Mouse (Mus musculus) stomach, embryonic 15.5 days (tissue): Measurements from ENCODE around the gene Slc30a7. TPM values are rescaled to one million over a fixed set of nuclear protein-coding genes. Genes with fewer than 3 reads are reported as not detected.

Source experiments
- ATAC-seq: fragments of 200-750 bp; cut with Nextera tagmentation; 2 replicates; pipeline ENCODE4 v1.8.0; 2017; ENCODE audit warnings: low read depth, moderate number of reproducible peaks, moderate TSS enrichment; ENCODE audit not compliant: insufficient read depth, low FRiP score
- H3K27ac ChIP-seq: fragments of 300-500 bp; sonication (generic); 2 replicates; pipeline ENCODE4 v1.5.1; 2015; ENCODE audit warnings: mild to moderate bottlenecking, inconsistent platforms
- H3K27me3 ChIP-seq: fragments of 300-500 bp; sonication (generic); replicated peaks from 2 replicates; pipeline ENCODE4 v1.6.1; 2015; ENCODE audit warnings: inconsistent platforms
- H3K36me3 ChIP-seq: fragments of 300-500 bp; sonication (generic); 2 replicates; pipeline ENCODE4 v1.6.1; 2015; ENCODE audit warnings: inconsistent platforms
- H3K4me1 ChIP-seq: fragments of 300-500 bp; sonication (generic); 2 replicates; pipeline ENCODE4 v1.6.1; 2015; ENCODE audit warnings: inconsistent platforms
- H3K4me2 ChIP-seq: fragments of 300-500 bp; sonication (generic); 2 replicates; pipeline ENCODE4 v1.6.1; 2015; ENCODE audit warnings: mild to moderate bottlenecking, inconsistent platforms
- H3K4me3 ChIP-seq: fragments of 300-500 bp; sonication (generic); replicated peaks from 2 replicates; pipeline ENCODE4 v1.5.1; 2015; ENCODE audit warnings: inconsistent platforms
- H3K9ac ChIP-seq: fragments of 300-500 bp; sonication (generic); 2 replicates; pipeline ENCODE4 v1.6.1; 2015; ENCODE audit warnings: inconsistent platforms
- H3K9me3 ChIP-seq: fragments of 300-500 bp; sonication (generic); 2 replicates; pipeline ENCODE4 v1.6.1; 2016; ENCODE audit warnings: inconsistent platforms
- WGBS: fragments of 180-500 bp; shearing (Covaris S2); methylation state at CpG from one replicate; pipeline ENCODE4 v1.1.7; 2015; 5-methylcytosine and 5-hydroxymethylcytosine counted together
- polyA plus RNA-seq: library from polyadenylated mRNA; unstranded; fragments of >200 nt; fragmentation: Nextera tagmentation; extraction: Ambion mirVana; gene quantifications from 2 replicates; pipeline ENCODE4 v1.2.1, GENCODE M21; 2015

Gene Slc30a7
- polyA plus RNA-seq, 1 experiment from 2014 or later, result 42.5 TPM

- Histone ChIP-seq H3K4me3 (no peak overlapping the region), H3K27ac (no peak overlapping the region), H3K9me3 (no peaks in the 10 kb centered on the region), H3K36me3 (peaks cover 5% of the 10 kb centered on the region; the same call in 1 of the 2 replicates), H3K9ac (no peak overlapping the region), H3K4me1 (no peaks in the 10 kb centered on the region), H3K27me3 (no peaks in the 10 kb centered on the region), H3K4me2 (no peak overlapping the region)
- 85% methylated on average over 4 of the region's 4 CpGs for WGBS
- ATAC-seq, result no peak
These were observed 45.2 kb downstream of the Slc30a7 start for GRCm38 (mm10) chr3:115962028-115962415.

- H3K27me3 ChIP-seq, result no peaks in the 10 kb centered on the region
- no peak overlapping the region for H3K4me3 ChIP-seq
- H3K4me2 ChIP-seq, result no peak overlapping the region
- ATAC-seq, result no peak
- H3K9me3 ChIP-seq, result no peaks in the 10 kb centered on the region
- no peak overlapping the region for H3K27ac ChIP-seq
- no peak overlapping the region for H3K9ac ChIP-seq
- 86% methylated on average over 11 of the region's 11 CpGs for WGBS
- no peaks in the 10 kb centered on the region for H3K4me1 ChIP-seq
- peaks cover 5% of the 10 kb centered on the region; the same call in 1 of the 2 replicates for H3K36me3 ChIP-seq
These were observed 45.7 kb downstream of the Slc30a7 start for GRCm38 (mm10) chr3:115961311-115962027.

- Histone ChIP-seq H3K36me3 (peaks cover 18% of the 10 kb centered on the region), H3K4me2 (no peak overlapping the region), H3K9me3 (no peaks in the 10 kb centered on the region), H3K9ac (no peak overlapping the region), H3K27ac (no peak overlapping the region), H3K4me3 (no peak overlapping the region), H3K4me1 (no peaks in the 10 kb centered on the region), H3K27me3 (no peaks in the 10 kb centered on the region)
- 91% methylated on average over 7 of the region's 7 CpGs for WGBS
- no peak for ATAC-seq
These were observed 50.0 kb downstream of the Slc30a7 start for GRCm38 (mm10) chr3:115957223-115957622.

DNA sequence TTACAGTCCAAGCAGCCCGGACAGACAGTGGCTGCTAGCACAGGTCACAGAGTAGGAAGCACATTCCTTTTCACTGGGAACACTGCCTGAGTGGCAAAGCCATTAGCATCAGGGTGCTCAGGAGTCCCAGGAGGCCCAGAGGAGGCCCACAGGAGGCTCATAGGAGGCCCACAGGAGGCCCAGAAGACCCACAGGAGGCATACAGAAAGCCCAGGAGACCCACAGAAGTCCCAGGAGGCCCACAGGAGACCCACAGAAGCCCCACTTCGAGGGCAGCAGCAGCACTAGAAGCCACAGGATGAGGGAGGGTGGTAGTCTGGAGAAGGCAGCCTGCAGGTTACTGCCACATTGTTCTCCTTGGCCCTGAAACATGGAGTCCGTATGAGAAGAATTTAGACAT, 54.1 kb downstream of the Slc30a7 start:
- H3K27me3 ChIP-seq, result no peaks in the 10 kb centered on the region
- no peak for ATAC-seq
- peaks cover 24% of the 10 kb centered on the region for H3K36me3 ChIP-seq
- 77% methylated on average over 3 of the region's 3 CpGs for WGBS
- no peak overlapping the region for H3K9ac ChIP-seq
- H3K27ac ChIP-seq, result no peak overlapping the region
- no peak overlapping the region for H3K4me2 ChIP-seq
- H3K4me1 ChIP-seq, result no peaks in the 10 kb centered on the region
- H3K4me3 ChIP-seq, result no peak overlapping the region
- H3K9me3 ChIP-seq, result no peaks in the 10 kb centered on the region

DNA sequence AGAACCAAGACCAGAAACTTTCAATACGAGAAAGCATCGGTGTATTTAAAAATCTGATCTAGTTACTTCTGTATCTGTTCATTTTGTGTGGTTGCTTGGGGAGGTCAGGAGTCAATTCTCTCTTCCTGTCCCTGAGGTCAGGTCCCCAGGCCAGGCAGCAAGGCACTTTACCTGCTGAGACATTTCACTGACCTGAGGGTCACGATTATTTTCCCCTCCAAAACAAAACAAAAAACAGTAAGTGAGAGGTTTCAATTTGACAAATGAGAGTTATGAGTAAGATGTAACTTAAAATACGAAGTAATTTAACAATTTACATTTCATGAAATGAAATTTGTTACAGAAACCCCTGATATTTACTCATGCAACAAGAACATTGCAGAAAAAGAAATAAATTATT, 54.9 kb downstream of the Slc30a7 start:
- Histone ChIP-seq H3K36me3 (peaks cover 23% of the 10 kb centered on the region), H3K4me1 (no peaks in the 10 kb centered on the region), H3K9ac (no peak overlapping the region), H3K4me3 (no peak overlapping the region), H3K27ac (no peak overlapping the region), H3K27me3 (no peaks in the 10 kb centered on the region), H3K4me2 (no peak overlapping the region), H3K9me3 (no peaks in the 10 kb centered on the region)
- ATAC-seq, result no peak
- 79% methylated on average over 4 of the region's 4 CpGs for WGBS

GRCm38 (mm10) chr3:115951221-115951620, 56.0 kb downstream of the Slc30a7 start:
- Histone ChIP-seq H3K4me1 (no peaks in the 10 kb centered on the region), H3K9me3 (no peaks in the 10 kb centered on the region), H3K9ac (no peak overlapping the region), H3K36me3 (peaks cover 22% of the 10 kb centered on the region; the same call in 1 of the 2 replicates), H3K27ac (no peak overlapping the region), H3K27me3 (no peaks in the 10 kb centered on the region), H3K4me2 (no peak overlapping the region), H3K4me3 (no peak overlapping the region)
- no peak for ATAC-seq
- 81% methylated on average over 3 of the region's 3 CpGs for WGBS

- no peak overlapping the region for H3K27ac ChIP-seq
- H3K9ac ChIP-seq, result no peak overlapping the region
- 86% methylated on average over 6 of the region's 6 CpGs for WGBS
- no peaks in the 10 kb centered on the region for H3K4me1 ChIP-seq
- no peak for ATAC-seq
- peaks cover 15% of the 10 kb centered on the region; the same call in 1 of the 2 replicates for H3K36me3 ChIP-seq
- no peak overlapping the region for H3K4me3 ChIP-seq
- H3K27me3 ChIP-seq, result no peaks in the 10 kb centered on the region
- no peaks in the 10 kb centered on the region for H3K9me3 ChIP-seq
- H3K4me2 ChIP-seq, result no peak overlapping the region
These were observed 57.0 kb downstream of the Slc30a7 start for GRCm38 (mm10) chr3:115949921-115950877.

DNA sequence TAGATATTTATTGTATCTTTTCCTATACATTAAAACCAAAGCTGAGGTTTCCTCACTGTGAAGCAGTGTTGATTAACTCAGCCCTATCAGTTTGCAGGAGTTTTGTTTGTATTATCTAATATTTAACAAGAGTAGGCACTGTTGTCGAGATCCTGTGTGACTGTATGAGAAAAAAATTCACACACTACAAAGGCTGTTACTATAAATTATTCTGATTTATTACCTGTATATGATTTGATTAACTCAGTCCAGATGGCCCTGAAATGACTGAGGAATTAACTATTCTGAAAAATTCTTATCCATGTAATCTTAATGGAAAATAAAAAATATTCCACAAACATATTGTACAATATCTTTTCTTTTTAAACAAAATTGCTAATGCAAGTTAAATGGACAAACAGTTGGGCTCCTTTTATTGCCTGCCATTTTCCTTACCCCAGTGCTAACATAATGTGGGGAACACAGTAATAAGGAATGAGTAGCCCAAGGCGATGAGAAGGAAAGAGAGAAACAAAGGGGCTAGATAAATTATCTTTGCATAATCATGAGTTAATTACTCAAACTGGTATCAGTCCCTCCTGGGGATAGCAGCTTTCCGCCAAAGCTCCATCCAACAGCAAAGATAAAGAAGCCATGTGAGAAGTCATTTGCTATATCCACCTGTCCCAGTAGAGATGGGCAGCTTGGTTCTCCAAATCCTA, 57.8 kb downstream of the Slc30a7 start:
- H3K4me3 ChIP-seq, result no peak overlapping the region
- no peaks in the 10 kb centered on the region for H3K27me3 ChIP-seq
- H3K9me3 ChIP-seq, result no peaks in the 10 kb centered on the region
- H3K9ac ChIP-seq, result no peak overlapping the region
- H3K27ac ChIP-seq, result no peak overlapping the region
- WGBS, result 73% methylated on average over 3 of the region's 3 CpGs
- no peak overlapping the region for H3K4me2 ChIP-seq
- no peaks in the 10 kb centered on the region for H3K4me1 ChIP-seq
- H3K36me3 ChIP-seq, result peaks cover 14% of the 10 kb centered on the region; the same call in 1 of the 2 replicates
- no peak for ATAC-seq

DNA sequence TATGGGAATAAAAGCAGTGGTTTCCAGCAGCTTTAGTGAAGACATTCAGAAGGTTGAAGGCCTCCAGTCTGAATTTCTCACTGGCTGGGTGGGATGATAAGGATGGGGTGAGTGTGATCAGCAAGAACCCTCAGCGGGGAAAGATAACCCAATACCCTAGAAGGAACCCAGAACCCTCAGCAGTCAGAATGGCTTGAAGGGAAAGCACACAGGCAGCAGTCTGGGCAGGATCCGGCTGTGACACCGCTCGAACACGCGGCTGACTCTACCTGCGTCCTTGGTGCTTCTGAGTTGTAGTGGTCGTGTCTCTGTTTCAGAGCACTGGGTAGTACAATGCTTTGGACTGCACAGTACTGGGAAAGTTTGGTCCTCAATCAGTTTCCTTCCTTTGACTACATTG, 60.9 kb downstream of the Slc30a7 start:
- Histone ChIP-seq H3K4me1 (no peaks in the 10 kb centered on the region), H3K36me3 (peaks cover 20% of the 10 kb centered on the region)
- 94% methylated on average over 8 of the region's 8 CpGs for WGBS

DNA sequence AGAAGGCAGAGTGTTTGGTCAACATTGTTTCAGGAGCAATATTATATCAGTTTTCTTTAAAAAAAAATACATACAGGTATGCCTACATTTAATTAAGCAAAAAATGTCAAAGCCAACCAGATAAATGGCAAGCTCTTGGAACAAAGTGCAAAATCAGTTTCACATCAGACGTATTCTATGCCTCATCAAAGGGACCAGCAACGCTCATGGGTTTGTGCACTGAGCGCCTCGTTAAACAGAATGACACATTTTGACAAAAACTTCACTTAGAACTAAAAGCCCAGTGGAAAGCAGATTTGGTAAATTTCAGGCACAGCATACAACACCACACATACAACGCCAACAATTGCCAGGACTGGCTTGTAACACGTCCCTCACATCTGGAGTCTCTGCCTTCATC, 62.8 kb downstream of the Slc30a7 start:
- 91% methylated on average over 6 of the region's 6 CpGs for WGBS
- no peak overlapping the region for H3K4me2 ChIP-seq
- H3K4me1 ChIP-seq, result no peaks in the 10 kb centered on the region
- no peak overlapping the region for H3K9ac ChIP-seq
- no peaks in the 10 kb centered on the region for H3K27me3 ChIP-seq
- no peak for ATAC-seq
- no peak overlapping the region for H3K4me3 ChIP-seq
- H3K27ac ChIP-seq, result no peak overlapping the region
- peaks cover 14% of the 10 kb centered on the region for H3K36me3 ChIP-seq
- H3K9me3 ChIP-seq, result no peaks in the 10 kb centered on the region

More for the DNA sequence above, 60.9 kb downstream of the Slc30a7 start:
- Histone ChIP-seq H3K4me2 (no peak overlapping the region), H3K27me3 (no peaks in the 10 kb centered on the region), H3K27ac (no peak overlapping the region), H3K4me3 (no peak overlapping the region), H3K9me3 (no peaks in the 10 kb centered on the region), H3K9ac (no peak overlapping the region)
- ATAC-seq, result no peak

- H3K27ac ChIP-seq, result no peak overlapping the region
- H3K9ac ChIP-seq, result no peak overlapping the region
- H3K27me3 ChIP-seq, result no peaks in the 10 kb centered on the region
- no peaks in the 10 kb centered on the region for H3K9me3 ChIP-seq
- H3K4me1 ChIP-seq, result no peaks in the 10 kb centered on the region
- 94% methylated on average over 8 of the region's 8 CpGs for WGBS
- H3K36me3 ChIP-seq, result peaks cover 14% of the 10 kb centered on the region
- H3K4me2 ChIP-seq, result no peak overlapping the region
- ATAC-seq, result no peak
- no peak overlapping the region for H3K4me3 ChIP-seq
These were observed 65.7 kb downstream of the Slc30a7 start for GRCm38 (mm10) chr3:115941464-115941863.
